Mouse (Mus musculus) testis, adult 2 months (tissue): ENCODE results near the gene D430041D05Rik.

Experiments used
- CTCF ChIP-seq: fragments of 200-500 bp; IDR thresholded peaks from 2 replicates; pipeline ENCODE4 v1.5.1; 2012; ENCODE audit warnings: low read depth, mild to moderate bottlenecking, inconsistent platforms, low read length, moderate library complexity; ENCODE audit not compliant: control insufficient read depth, insufficient read depth, insufficient replicate concordance
- POLR2A ChIP-seq: fragments of 200-500 bp; IDR thresholded peaks from 2 replicates; pipeline ENCODE4 v1.6.1; 2012; ENCODE audit warnings: low read depth, mild to moderate bottlenecking, inconsistent platforms, low read length, moderate library complexity; ENCODE audit not compliant: control insufficient read depth

GRCm38 (mm10) chr2:104320061-104320624, 90.7 kb downstream of the D430041D05Rik start:
- TF ChIP-seq CTCF: no peak
- no peak for TF ChIP-seq POLR2A
